Mouse (Mus musculus) embryo, embryonic 11 days (tissue): ENCODE measurements at regions not wholly inside any gene's neighbourhood (a gene's known extent, or its start where the extent isn't known, plus 50 kb on each side); places are given as distances from the start of the nearest gene placed in this dataset.

Source experiments
- DNase-seq: peaks from one replicate; pipeline ENCODE4 v3.0.0-alpha.2; 2015

DNA sequence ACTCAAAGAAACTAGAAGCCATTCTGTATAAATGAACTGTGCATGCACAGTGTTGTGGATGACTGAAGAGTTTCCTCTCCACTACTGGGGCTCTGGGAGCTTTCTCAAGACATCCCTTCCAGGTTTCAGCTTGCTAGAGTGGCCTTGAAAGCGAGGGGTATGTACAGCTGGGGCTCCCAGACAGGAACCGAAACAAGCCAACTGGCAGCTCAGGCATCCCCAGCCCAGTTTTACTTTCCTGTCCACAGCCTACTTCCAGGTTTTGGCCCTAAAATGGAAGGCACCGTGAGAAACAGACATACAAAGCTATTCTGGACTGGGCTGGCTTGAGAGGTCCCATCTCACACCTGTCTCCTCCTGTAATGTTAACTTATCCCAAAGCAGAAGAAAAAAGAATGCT, 360.3 kb upstream of the Sall1 start:
- DNase-seq: no peak

- no peak for DNase-seq
These were observed 352.7 kb upstream of the Sall1 start for GRCm38 (mm10) chr8:89396673-89397072.

- DNase-seq: no peak
These were observed 348.8 kb upstream of the Sall1 start for GRCm38 (mm10) chr8:89392749-89393148.

GRCm38 (mm10) chr8:89388761-89389160, 344.8 kb upstream of the Sall1 start:
- DNase-seq: peak; percentile 34

DNA sequence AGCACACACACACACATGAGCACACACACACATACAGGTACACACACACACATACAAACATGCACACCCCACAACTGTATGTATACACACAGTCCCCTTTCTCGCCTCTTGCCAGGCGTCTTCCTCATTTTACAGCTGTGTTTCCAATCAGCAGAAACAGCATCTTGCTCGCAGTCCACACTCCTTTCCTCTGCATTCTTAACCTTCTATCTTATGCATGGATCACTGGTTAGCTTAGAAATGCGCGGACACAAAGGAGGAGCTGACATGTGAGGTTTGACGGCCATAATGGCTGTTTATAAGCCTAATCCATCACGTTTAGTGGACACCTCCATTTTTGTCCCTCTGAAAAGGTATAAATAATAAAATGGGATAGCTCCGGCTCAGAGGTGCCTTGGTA, 343.3 kb upstream of the Sall1 start:
- DNase-seq: peak; percentile 48

DNA sequence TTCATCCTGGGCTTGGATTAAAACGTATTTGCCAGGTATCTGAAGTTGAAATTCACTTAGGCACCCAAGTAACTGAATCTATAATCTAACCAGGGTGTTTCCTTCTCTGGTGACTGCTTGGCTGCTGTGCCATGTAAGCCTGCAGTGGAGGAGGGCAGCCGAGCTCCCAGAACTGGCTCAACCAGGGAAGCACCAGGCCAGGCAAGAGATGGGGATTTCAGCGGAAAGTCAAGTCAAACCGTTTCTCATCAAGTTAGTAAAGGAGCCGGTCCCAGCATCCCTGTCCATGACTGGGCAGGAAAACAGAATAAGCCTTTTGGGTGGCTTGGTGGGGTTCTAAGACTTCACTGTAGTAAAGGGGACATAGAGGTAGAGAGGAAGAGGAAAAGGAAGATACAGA, 341.1 kb upstream of the Sall1 start:
- DNase-seq: no peak

GRCm38 (mm10) chr8:89383781-89384180, 339.8 kb upstream of the Sall1 start:
- DNase-seq: peak; percentile 33

GRCm38 (mm10) chr8:89382538-89383380, 338.8 kb upstream of the Sall1 start:
- peak; percentile 45 for DNase-seq

DNA sequence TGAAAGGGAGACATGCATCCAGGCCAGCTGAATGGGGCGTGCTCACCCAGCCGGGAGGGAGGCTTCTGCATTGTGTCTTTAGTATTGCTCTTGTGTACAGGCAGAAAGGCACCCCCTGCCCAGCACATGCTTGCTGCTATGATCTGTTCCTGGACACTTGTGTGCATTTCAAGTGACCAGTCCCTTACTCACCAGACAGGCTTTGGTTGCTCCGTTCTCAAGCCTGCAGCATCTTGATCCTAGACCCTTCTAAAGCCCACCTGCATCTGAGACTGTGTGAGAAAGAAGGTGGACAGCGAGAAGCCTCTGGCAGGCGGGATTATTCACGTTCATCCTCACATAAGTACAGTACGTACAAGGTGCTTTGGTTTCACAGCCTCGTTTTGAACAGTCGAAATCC, 336.5 kb upstream of the Sall1 start:
- DNase-seq: no peak

GRCm38 (mm10) chr8:89372761-89373160, 328.8 kb upstream of the Sall1 start:
- DNase-seq: no peak

- no peak for DNase-seq
These were observed 327.8 kb upstream of the Sall1 start for GRCm38 (mm10) chr8:89371773-89372132.

DNA sequence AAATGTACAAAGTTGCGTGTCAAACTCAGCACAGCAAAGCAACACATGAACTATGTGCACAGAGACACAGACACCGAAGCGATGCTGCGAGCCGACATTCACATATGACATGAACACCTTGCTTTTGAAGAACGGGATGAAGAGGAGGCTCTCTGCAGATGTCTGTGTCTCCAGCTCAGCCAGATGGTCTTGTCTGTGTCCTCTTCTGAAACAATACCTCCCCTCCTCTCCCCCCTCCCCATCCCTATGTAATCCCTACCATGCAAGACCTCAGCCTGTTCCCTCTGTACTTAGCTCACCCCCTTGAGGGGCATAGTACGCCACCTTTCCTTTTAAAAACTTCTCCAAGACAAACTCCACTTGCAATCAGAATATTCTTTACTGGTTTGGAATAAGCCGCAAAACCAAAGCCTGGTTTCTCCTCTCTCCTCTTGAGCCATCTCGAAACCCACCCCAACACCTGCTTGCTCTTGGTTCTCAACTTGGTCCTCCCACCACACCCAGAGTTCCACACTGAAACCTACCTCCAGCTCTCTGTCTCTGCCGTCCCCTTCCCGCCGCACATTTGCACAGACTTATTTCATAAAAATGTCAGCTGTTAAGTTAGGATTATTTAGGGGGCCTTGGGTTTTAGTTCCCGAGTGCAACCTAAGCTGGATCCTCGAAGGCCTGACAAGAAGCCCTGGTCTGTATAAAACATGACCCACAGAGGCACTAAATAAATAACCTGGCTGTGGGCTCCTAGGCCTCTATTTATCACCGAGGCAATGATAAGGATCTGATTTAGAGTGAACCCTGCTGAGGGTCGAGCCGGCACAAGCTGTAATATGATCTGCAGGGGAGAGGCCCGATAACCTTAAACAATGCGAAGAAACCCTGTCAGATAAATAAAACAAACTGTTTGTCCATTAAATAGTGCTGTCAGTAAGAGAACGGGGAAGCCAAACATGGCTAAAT, 327.1 kb upstream of the Sall1 start:
- DNase-seq: peak; percentile 33

- no peak for DNase-seq
These were observed 321.5 kb upstream of the Sall1 start for GRCm38 (mm10) chr8:89365430-89365829.

- DNase-seq: no peak
These were observed 314.4 kb upstream of the Sall1 start for GRCm38 (mm10) chr8:89358411-89358810.

DNA sequence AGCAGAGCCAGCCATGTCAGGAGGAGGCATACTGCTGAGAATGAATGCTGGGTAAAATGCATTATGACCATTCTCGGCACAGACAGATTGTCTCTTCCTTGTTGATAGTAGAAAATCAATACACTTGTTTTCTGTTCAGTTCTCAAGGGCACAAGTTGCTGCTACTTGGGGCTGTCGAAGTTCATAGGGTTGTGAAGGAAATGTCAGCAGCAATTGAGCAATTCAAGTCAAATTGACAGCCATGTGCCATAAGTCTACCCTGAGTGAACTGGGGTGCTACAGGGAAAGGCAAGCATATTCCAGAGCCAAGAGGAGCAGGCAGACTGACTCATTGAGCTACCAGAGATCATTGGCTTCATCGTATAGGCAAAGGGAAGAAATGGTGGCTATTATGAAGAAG, 301.6 kb upstream of the Sall1 start:
- DNase-seq: no peak

DNA sequence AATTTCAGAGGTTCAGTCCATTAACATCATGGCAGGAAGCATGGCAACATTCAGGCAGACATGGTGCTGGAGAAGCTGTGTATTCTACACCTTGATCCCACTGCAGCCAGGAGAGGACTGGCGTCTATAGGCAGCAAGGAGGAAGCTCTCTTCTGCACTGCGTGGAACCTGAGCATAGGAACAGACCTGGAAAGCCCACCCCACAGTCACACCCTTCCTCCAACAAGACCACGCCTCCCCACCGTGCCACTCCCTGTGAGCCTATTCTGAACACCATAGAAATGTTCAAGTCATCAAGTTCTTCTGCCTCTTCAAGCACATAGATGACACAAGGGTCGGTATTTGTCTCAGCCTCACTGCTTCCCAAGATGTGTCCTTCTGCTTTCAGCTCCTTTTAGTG, 297.7 kb upstream of the Sall1 start:
- no peak for DNase-seq

DNA sequence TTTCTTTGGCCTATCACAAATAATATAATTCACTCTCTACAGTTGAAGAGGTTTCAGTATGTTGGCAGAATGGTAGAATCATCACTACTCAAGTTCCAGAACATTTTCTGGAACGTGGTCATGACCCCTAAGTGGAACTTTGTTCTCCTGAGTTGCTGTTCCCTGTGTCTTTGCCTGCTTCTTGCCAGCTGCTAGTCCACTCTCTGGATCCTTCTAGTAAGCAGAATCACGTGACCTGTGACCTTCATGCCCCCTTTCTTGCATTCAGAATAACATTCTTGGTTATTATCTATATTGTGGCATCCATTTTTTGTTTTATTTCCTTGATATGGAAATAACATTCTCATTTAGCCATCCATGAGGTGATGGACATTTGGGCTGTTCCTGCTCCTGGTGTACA, 291.5 kb upstream of the Sall1 start:
- no peak for DNase-seq

DNA sequence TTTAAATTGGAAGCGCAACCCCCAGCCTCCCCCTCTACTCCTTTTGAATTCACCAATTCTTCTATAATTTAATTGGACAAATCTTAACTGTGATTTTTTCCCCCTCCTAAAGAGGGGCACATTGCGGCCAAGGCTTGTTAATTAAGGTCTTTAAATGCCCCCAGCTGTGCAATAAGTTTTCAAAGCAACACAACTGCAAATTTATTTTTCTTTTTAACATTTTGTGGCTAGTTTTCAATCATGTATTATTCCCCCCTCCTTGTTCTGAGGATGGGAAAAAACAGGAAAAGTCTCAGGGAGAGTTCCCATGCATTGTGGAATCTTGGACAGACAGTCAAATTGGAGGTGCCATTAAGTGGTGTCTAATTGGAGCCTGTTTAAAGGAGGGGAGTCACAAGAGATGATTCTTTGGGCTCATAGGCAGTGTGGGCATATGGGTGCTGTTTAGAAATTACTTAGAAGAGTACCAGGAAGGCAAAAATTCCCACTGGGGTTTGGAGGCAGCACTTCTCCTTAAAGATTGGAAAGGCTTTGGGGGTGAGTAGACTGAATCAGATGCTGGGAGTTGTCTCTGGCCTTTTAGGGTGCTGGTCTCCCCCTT, 281.9 kb upstream of the Sall1 start:
- no peak for DNase-seq

GRCm38 (mm10) chr8:89325248-89325645, 281.3 kb upstream of the Sall1 start:
- no peak for DNase-seq

DNA sequence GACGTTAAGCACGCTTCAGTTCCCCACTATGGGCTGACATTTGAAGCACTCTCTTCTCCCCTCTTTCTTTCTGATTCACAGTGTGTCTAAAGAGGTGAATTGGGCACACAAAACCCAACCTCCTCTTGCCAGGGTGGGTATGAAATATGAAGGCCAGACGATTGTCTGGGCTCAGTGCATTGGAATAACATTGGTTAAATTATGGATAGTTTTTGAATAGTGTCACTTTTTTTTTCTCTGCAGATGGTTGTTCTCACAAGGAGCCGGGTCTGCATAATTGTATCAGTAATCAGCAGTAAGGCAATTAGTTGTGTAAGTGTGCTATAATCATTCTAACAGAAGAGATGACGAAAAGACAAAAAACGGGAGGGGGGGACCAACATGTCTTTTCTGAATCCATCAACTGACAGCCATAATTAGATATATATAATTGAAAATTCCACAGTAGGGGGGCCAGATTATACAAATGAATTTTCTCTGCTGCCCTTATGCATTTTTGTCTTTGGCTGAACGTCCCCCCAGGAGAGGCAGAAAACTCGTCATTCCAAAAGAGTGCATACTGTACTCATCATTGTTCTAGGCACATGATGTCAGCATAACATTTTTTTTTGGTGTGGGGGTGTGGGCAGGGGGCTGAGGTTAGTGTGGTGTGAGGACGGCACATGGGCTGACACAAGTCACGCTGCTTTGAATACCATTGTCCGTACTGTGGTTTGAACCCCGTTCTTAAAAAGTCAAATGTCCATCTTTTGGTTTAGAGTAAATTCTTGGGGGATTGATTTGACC, 280.7 kb upstream of the Sall1 start:
- DNase-seq: no peak

DNA sequence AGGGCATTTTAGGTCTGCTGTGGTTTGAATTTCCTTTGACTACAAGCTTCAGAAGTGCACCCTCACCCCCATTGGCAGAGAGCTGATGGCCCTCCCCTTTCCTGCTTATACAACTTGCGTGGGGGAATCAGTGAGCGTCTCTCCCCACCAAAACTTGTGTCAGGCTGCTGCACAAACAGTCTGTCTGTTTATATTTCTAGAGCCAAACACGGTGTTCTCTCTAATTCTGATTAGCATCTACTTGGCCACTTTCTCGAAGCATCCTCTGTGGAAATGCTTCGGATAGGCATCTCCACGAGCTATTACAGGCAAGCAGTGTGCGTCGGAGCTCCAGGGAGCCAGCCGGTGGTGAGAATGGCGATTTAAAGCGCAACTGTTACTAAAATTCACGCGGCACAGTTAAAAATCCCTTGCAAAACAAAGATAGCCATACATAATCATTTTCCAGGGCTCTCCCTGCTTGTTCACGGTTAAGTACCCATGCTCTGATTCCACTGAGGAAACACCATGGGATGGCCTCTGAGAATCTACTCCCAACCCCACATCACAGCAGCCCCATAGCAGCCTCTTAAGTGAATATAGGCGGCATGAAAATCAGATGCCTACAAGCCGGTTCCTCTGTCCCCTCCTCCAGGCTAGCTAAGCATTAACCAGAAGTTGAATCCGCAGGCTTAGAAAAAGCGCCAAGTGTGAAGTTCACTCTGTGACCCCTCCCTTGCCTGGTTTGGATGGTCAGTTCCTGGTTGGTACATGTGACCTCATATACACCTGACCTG, 273.7 kb upstream of the Sall1 start:
- no peak for DNase-seq
